Mouse (Mus musculus): ENCODE results near the gene Ifitm10.

The Ifitm10 gene

DNA sequence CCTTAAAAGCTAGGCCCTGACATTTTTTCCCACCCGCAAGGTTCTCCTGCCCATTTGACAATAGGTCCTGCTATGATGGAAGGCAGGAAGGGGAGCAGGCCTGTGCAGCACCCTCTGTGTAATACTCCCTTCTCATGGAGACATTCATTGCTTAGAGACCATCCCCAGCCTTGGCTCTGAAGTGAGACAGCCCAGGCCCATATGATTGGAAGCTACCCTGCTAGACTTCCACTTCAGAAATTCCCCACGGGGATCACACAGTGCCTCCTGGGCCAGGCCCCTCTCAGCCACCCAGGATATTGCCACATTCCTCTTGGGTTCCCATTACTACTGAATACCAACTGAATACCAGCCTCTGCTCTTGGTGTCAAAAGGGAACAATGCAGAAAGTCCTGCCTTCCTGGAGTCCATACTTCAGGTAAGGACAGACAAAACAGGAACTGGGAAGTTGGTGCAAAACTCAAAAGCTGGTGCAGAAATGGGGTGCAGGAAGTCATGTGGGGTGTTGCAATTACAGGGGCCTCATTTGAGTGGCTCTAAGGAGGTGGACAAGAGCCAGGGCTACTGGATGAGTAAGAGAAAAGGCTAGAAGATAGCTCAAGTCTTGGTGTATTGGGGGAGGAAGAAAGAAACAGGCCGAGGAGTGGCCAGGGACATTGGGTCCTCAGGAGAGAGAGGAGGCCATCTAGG is 16.6 kb upstream of the Ifitm10 start:
- no peak for DNase-seq

DNA sequence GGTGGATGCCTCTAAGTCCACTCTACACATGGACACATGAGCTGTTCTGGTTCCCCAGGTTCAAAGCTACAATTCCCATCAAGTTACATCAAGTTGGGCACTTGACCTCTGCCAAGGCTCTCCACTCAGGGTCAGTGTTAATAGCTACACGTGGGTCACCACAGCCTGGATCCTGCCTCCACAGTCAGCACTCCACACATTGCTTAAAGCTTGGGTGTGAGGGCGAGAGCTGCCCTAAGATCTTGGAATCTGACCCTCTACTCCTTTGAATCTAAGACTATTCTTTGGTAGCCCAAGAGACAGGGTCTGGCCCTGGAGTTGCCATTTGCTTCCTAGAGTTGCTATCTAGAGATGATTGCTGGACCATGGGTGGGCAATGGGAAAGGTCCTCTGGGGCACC is 15.2 kb upstream of the Ifitm10 start:
- DNase-seq, result no peak

DNA sequence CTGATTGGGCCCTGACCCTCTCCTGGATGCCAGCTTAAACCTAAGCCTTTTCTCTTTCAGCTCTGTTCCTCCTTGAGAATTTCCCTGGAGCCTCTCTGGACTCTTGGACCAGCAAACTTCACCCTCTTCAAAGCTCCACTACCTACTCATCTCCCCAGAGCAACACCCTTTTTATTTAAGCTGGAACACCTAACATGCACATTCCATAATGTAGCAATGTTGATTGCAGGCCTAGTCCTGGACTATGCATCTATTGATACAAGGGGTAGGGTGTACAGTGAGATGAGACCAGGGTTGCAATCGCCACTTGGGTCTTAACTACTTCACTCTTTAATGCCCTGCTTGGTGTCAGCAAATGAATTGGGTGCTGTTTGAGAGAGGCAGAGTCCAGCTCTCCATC is 14.6 kb upstream of the Ifitm10 start:
- DNase-seq, result no peak

DNA sequence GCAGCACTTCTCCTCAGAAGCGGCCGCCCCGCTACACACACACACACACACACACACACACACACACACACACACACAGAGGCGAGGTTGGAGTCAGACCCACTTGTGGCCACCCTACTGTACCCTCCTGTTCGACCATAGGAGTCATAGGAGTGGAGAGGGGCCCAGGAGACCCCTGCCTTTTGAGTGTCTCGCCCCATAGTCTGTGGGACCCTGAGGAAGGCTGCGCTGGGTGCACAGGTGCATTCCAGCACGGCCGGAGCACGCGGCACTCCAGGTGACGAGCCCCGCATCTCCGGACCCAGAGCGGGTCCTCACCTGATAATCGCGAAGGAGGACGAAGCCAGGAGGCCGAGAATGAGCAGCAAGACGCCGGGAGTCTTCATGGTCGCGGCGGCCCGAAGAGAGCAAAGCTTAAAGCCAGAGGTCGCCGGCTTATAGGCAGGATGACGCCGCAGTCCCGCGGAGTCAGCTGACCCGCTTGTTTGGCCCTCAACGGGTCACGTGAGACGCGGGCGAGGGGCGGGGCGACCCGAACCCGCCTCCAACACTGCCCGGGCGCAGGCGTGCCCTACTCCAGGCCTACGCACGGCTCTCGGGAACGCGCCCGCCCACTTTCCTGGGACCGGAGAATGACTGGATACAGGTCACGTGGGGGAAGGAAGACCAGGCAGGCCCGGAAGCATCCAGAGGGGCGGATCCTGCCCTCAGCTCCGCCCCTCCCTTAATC is 14.0 kb upstream of the Ifitm10 start, which contains the start of gene Ctsd:
TSS of gene Ctsd (minus strand) at position 620 of the 730 bp plus-strand sequence.
- peak; percentile 98 for DNase-seq

DNA sequence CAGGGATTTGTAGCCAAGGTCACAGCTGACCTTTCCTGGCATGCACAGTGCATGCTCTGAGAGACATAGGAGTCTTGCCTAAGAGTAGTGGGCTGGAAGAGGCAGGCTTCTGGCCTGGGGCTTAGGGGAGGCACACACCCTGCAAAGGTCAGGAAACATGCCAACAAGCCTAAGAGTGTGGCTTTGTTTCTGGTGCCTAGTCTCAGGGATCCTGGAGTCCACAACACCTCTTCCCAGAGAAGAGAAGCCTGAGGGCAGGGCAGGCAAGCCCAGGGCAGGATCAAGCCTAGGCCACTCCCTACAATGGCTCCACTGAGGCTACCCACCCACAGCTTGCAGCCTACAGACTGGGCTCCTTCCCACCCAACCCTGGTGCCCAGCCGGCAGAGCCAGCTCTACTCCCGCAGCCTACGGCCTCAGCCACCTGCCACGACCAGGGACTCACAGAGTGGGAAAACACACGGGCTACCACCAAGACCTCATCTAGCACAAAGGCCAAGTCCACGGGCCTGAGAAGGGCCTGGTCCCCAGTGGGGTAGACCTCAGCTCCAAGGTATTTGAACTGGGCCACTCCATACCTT is 13.2 kb upstream of the Ifitm10 start:
- DNase-seq, result no peak

DNA sequence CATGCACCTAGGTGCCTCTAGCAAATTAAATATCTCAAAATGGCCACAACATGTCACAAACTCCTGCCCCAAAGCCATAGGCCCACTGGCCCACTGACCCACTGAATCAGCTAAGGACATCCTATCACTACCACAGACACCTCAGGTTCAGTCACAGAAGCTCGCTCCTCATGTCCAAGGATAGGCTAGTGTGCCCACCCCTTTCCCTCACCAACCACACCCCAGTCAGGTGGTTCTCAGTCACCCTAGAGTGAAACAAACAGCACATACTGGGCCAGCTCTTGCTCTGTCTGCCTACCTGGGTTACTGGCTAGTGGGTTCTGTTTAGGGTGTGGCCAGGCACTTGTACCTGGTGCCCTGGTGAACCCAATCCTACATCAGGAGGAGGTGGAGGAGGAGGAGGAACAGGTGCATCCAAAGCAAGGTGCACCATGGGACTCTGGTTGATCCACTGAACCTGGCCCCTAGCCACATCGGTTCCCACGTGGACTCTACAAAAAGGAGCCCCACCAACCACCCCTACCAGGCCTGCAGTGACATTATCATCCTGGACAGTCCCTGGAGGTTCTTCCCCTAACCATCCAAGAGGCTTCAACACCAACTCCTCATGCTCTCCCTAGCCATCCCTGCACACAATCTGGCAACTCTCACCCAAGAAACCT is 12.3 kb upstream of the Ifitm10 start:
- DNase-seq, result no peak

- no peak for DNase-seq
These were observed 10.8 kb upstream of the Ifitm10 start for GRCm38 (mm10) chr7:142384306-142384705.

DNA sequence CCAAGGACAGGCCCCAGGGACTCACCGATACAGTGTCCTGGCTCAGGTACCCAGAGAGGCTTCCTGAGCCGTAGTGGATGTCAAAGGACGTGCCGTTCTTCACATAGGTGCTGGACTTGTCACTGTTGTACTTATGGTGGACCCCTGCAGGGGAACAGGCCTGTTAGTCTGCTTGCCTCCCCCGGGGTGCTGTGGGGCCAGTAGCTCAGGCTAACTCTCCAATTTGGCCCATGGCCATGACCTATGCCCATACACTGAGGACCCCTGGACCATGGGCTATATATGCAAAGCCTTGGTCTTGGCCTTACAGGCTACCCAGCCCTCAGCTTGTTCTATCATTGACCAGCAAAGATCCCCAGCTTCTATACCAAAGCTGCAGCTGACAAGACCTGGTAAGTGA is 9.0 kb upstream of the Ifitm10 start, which contains the start of gene Gm49369:
TSS of gene Gm49369 (minus strand) at position 101 of the 400 bp plus-strand sequence.
- DNase-seq, result no peak

- no peak for DNase-seq
These were observed 7.6 kb upstream of the Ifitm10 start for GRCm38 (mm10) chr7:142381175-142381574.

GRCm38 (mm10) chr7:142379186-142379585 is 5.6 kb upstream of the Ifitm10 start:
- DNase-seq, result no peak

DNA sequence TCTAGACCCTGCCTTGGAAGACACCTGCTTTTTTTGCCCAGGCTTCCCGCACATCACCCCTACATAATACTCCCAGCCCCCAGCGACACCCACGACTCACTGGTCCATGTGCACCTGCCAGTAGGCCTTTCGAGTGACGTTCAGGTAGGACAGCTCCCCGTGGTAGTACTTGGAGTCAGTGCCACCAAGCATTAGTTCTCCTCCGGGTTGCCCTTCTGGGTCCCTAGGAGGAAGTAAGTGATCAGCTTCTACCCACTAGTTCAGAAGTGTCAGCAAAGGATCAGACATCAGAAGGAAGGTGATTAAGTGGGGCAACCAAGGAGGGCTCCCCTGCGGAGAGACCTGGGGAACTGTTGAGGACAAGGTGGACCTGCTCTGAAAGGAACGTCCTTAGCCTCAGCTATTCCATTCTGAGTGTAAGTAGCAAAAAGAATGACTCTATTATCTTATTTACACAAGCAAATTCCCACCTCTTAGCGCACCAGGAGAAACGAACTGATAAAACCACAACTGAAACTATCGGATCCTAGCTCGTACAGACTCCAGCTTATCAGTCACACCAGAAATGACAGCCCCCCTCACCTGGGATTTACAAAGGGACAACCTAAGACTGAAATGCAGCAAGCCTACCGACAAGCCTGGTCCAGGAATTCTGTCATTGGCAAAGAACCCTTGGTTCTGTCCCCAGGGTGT is 3.8 kb upstream of the Ifitm10 start:
- DNase-seq, result no peak

GRCm38 (mm10) chr7:142376096-142376495 is 2.5 kb upstream of the Ifitm10 start:
- DNase-seq, result no peak

DNA sequence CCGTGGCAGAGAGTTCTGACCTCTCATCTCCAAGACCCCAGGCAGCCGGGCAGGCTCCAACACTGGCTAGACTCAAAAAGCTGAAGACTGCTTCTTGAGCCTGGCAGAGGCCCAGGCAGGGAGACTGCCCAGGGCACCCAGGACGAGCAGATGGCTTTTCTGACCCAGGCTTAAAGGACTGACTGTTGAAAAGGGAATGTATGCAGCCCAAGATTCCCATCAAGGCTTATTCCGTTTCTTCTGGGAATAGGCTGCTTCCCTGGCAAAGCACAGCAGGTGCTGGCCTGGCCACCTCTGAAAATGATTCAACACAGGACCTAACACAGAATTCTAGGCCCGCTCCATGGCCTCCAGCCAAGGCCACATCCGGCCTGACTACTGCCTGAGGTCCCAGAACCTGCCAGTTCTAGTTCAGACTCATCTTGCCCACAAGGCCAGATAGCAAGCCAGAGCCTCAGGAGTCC is 1.7 kb upstream of the Ifitm10 start:
- DNase-seq, result no peak

GRCm38 (mm10) chr7:142374413-142375015 is 961 bp upstream of the Ifitm10 start:
- DNase-seq, result no peak

GRCm38 (mm10) chr7:142373039-142373438 is 514 bp downstream of the Ifitm10 start:
- no peak for DNase-seq

DNA sequence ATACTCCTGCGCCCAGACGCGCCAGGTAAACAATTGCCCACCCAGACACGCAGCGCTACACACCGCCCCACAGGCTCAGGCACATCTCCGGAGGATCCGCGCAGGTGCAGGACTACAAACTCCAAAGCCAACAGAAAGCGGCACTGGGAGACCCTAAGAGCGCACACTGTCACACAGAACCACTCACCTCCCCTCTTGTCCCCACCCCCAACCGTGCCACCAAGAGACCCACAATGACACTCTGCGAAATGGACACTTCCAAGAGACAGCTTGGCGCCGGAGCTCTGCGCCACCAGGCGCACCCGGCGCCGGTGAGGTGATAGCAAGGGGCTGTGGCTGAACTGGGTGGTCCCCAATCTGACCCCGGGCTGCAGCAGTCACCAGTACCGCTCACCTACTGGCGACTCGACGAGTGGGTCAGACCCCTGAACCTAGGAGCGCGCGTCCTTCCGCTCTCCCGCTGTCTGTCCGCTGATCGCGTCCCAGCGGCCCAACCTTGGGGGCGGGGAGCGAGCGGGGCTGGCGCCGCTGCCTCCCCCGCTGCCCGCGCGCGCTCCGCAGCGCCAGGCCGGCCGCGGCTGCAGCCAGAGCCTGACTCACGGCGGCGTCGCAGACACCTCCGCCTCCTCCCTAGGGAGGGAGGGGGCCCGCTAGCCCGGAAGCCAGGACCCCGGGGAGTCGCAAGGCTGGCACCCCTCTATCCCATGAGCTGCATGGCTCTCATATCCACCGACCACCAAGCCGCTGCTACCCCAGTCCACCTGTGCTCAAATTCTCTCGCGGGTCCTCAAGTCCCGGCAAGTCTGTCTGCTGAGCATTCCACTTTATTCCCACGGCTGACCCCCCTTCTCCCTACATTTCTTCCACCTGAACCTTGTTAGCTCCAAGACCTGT is 1.5 kb downstream of the Ifitm10 start:
- no peak for DNase-seq

DNA sequence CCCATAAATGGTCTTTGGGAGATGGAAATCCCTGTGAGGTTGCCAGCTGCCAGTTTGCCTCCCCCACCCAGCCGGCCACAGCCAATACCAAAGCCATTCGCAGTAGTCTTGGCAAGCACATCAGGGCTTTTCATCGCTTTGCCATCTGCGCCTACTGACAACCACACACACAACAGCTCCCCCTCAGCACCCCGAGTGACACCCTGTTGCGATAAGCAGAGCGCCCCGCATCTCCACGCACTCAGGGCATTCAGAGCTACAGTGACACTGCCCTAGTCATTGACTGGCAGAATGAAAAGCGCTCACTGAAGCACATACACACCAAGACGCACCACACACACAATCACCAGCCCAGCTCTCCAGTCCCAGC is 2.2 kb downstream of the Ifitm10 start:
- no peak for DNase-seq

DNA sequence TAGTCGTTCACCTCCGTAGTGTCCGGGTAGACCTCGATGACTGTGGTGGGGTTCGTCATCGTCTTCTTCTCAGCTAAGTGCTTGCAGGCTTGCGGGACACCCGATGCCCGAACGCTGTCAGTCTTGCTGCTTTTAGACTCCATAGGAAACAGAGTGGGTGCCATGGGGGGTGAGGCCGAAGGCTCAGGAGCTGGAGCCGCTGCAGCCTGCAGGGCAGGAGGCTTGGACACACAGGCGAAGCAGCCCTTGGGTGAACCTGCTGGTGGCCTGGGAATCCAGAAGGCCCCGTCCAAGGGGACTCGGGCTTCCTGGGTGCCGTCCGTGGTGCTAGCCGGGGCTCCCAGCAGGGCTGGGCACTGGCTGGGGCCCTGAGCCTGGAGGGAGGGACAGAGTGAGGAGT is 2.6 kb downstream of the Ifitm10 start:
- DNase-seq, result no peak

DNA sequence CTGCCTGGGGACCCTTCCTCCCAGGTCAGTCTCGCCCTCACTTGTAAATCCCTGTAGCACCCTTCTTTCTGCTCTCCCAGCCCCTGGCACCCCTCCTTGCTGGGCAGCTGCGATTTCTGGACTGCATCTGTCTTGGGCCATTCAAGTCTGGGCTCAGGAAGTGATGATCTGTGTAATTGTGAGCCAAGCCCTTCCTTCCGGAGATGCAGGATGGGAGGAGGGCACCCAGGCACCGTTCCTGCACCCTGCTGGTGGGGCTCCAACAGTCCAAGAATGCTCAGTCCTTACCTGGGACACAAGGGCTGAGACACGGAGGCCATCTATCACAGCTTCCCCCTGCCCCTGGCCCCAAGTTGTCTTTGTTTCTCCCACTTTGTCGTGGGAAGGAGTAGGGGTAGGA is 3.7 kb downstream of the Ifitm10 start:
- peak; percentile 62 for DNase-seq

- no peak for DNase-seq
These were observed 4.7 kb downstream of the Ifitm10 start for GRCm38 (mm10) chr7:142368856-142369255.

DNA sequence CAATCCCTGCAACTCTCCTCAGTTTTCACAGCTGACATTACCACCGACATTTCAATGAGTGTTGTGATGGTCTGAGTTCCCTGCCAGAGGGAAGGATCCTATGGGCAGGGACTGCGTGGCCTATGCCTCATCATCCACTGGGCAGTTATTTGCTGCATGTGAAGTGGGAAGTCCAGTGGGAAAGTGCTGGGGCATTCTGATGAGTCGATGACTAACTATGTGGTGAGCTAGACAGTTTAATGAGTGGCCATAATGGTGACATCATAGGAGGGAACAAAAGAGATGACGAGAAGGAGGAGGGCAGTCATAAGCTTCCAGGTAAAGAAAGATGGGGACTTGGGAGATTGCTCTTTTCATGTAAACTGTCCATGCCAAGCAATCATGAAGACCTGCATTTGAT is 10.4 kb downstream of the Ifitm10 start:
- no peak for DNase-seq

Data from lung, postnatal 14 days (tissue).